Mouse (Mus musculus): ENCODE results near the gene Slc6a18. TPM values are rescaled to one million over a fixed set of nuclear protein-coding genes. Genes with fewer than 3 reads are reported as not detected.

Gene Slc6a18
- not detected in 2 replicates for polyA plus RNA-seq (2012; rRNA removed)

DNA sequence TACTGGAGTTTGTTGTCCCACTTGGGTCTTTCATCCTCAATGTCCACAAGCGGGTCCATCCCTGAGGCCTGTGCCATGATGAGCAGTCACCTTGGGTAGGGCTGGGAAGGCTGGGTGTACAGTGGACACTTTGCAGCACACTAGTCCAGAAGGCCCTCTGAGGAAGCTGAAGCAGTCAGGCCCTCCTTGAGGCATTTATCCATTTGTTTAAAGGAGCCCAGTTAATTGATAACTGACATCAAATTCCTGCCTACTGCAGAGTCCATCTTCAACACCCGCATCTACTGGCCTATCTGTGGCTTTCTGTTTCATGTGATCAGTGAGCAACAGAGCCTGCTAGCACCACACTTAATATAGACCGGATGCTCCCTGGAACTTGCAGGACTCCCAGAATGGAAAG, at the start of gene Slc6a18:
Gene Slc6a18, minus strand, starts transcription at position 171 of the 400 bp plus-strand sequence.
- no peak within 1 kb of the TSS for H3K4me3 ChIP-seq (replicated peaks; ENCODE audit: insufficient read depth, low read depth, low read length)
- 87% methylated on average over 3 of the region's 3 CpGs for WGBS
- H3K27me3 ChIP-seq (ENCODE audit: control insufficient read depth, insufficient read depth, low read length), result no peaks in the 10 kb centered on the region
- H3K4me1 ChIP-seq (ENCODE audit: control insufficient read depth, insufficient read depth, low read length), result no peaks in the 10 kb centered on the region
- DNase-seq, result no peak
- H3K27ac ChIP-seq (ENCODE audit: insufficient read depth, low read length), result no peak within 1 kb of the TSS
- no peak for TF ChIP-seq CTCF (IDR thresholded peaks at IDR 0.05; ENCODE audit: borderline replicate concordance, insufficient read depth, low read depth, low read length)
- no peak for TF ChIP-seq POLR2A (IDR thresholded peaks at IDR 0.05; ENCODE audit: borderline replicate concordance, insufficient read depth, low read length)

DNA sequence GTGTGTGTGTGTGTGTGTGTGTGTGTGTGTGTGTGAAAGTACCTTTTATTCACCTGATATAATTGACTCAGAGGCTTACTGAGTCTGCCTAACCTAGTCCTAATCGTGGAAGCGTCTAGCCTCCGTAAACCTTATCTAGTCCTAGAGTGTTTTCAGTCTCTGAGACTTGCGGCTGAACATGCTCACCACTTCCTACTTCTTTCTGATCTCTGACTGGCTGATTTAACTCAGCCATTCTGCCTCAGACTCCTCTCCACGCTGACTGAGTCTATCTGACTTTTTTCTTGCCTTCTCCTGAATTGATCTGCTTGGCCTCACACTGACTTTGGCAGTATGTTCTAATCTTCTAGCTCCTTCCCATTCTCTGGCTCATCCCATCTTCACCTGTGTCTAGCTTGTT, 47.5 kb upstream of the Slc6a18 start:
- no peak for DNase-seq

DNA sequence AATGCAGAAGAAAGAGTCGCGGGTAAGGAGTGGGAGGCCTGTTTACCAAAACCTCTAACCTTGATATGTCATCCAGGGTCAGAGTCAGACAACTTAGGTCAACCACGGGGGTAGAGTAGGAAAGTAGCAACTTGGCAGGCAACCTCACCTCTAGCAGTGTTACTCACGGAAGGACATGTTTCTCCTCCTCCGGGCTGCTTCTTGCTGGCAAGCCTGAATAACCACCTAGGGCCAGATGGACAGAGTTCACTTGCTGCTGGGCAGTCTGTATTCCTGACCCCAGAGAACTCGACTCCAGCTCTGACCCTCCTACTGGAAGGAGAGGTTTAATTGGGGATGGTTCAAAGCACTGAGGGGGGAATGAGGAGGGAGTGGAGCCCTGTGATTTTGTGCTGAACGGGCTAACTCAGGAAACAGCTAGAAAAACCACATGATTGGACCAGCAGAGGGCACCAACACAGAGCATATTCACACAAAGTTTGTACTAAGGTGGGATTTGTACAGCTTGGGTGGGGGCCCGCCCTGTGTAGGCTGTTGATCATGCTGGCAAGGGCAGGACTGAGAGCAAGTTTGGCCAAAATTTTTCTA, 45.4 kb upstream of the Slc6a18 start:
- WGBS, result 22% methylated on average over 8 of the region's 8 CpGs
- no peaks in the 10 kb centered on the region for H3K4me1 ChIP-seq (ENCODE audit: control insufficient read depth, insufficient read depth, low read length)
- DNase-seq, result no peak
- peak; percentile 40 for TF ChIP-seq CTCF (IDR thresholded peaks at IDR 0.05; ENCODE audit: borderline replicate concordance, insufficient read depth, low read depth, low read length)
- no peak for TF ChIP-seq POLR2A (IDR thresholded peaks at IDR 0.05; ENCODE audit: borderline replicate concordance, insufficient read depth, low read length)
- H3K27me3 ChIP-seq (ENCODE audit: control insufficient read depth, insufficient read depth, low read length), result no peaks in the 10 kb centered on the region
- no peak overlapping the region for H3K27ac ChIP-seq (ENCODE audit: insufficient read depth, low read length)
- H3K4me3 ChIP-seq (replicated peaks; ENCODE audit: insufficient read depth, low read depth, low read length), result no peak overlapping the region

More for the DNA sequence above, 47.5 kb upstream of the Slc6a18 start:
- Histone ChIP-seq H3K27ac (ENCODE audit: insufficient read depth, low read length) (no peak overlapping the region), H3K4me1 (ENCODE audit: control insufficient read depth, insufficient read depth, low read length) (no peaks in the 10 kb centered on the region), H3K4me3 (replicated peaks; ENCODE audit: insufficient read depth, low read depth, low read length) (no peak overlapping the region), H3K27me3 (ENCODE audit: control insufficient read depth, insufficient read depth, low read length) (no peaks in the 10 kb centered on the region)
- TF ChIP-seq CTCF (IDR thresholded peaks at IDR 0.05; ENCODE audit: borderline replicate concordance, insufficient read depth, low read depth, low read length) (no peak), POLR2A (IDR thresholded peaks at IDR 0.05; ENCODE audit: borderline replicate concordance, insufficient read depth, low read length) (no peak)
- 90% methylated on average over 5 of the region's 5 CpGs for WGBS

GRCm38 (mm10) chr13:73720241-73720640, 42.4 kb upstream of the Slc6a18 start:
- H3K27me3 ChIP-seq (ENCODE audit: control insufficient read depth, insufficient read depth, low read length), result no peaks in the 10 kb centered on the region
- 85% methylated on average over 4 of the region's 4 CpGs for WGBS
- no peak for TF ChIP-seq CTCF (IDR thresholded peaks at IDR 0.05; ENCODE audit: borderline replicate concordance, insufficient read depth, low read depth, low read length)
- TF ChIP-seq POLR2A (IDR thresholded peaks at IDR 0.05; ENCODE audit: borderline replicate concordance, insufficient read depth, low read length), result no peak
- no peak for DNase-seq
- H3K4me3 ChIP-seq (replicated peaks; ENCODE audit: insufficient read depth, low read depth, low read length), result no peak overlapping the region
- H3K27ac ChIP-seq (ENCODE audit: insufficient read depth, low read length), result no peak overlapping the region
- no peaks in the 10 kb centered on the region for H3K4me1 ChIP-seq (ENCODE audit: control insufficient read depth, insufficient read depth, low read length)

GRCm38 (mm10) chr13:73718225-73718624, 40.4 kb upstream of the Slc6a18 start:
- 4% methylated on average over 2 of the region's 2 CpGs for WGBS
- no peak overlapping the region for H3K4me3 ChIP-seq (replicated peaks; ENCODE audit: insufficient read depth, low read depth, low read length)
- TF ChIP-seq CTCF (IDR thresholded peaks at IDR 0.05; ENCODE audit: borderline replicate concordance, insufficient read depth, low read depth, low read length) (peak; percentile 66; the same call in 1 of the 2 replicates), POLR2A (IDR thresholded peaks at IDR 0.05; ENCODE audit: borderline replicate concordance, insufficient read depth, low read length) (no peak)
- DNase-seq, result peak; percentile 54 to 73
- no peak overlapping the region for H3K27ac ChIP-seq (ENCODE audit: insufficient read depth, low read length)
- no peaks in the 10 kb centered on the region for H3K27me3 ChIP-seq (ENCODE audit: control insufficient read depth, insufficient read depth, low read length)
- no peaks in the 10 kb centered on the region for H3K4me1 ChIP-seq (ENCODE audit: control insufficient read depth, insufficient read depth, low read length)

- no peak for TF ChIP-seq POLR2A (IDR thresholded peaks at IDR 0.05; ENCODE audit: borderline replicate concordance, insufficient read depth, low read length)
- TF ChIP-seq CTCF (IDR thresholded peaks at IDR 0.05; ENCODE audit: borderline replicate concordance, insufficient read depth, low read depth, low read length), result no peak
- Histone ChIP-seq H3K27me3 (ENCODE audit: control insufficient read depth, insufficient read depth, low read length) (no peaks in the 10 kb centered on the region), H3K4me3 (replicated peaks; ENCODE audit: insufficient read depth, low read depth, low read length) (no peak overlapping the region), H3K4me1 (ENCODE audit: control insufficient read depth, insufficient read depth, low read length) (no peaks in the 10 kb centered on the region), H3K27ac (ENCODE audit: insufficient read depth, low read length) (no peak overlapping the region)
- WGBS, result 73% methylated on average over 2 of the region's 2 CpGs
- no peak for DNase-seq
Observed at GRCm38 (mm10) chr13:73714020-73714419, 36.2 kb upstream of the Slc6a18 start.

GRCm38 (mm10) chr13:73713204-73713603, 35.4 kb upstream of the Slc6a18 start:
- 89% methylated on average over 4 of the region's 4 CpGs for WGBS
- Histone ChIP-seq H3K27me3 (ENCODE audit: control insufficient read depth, insufficient read depth, low read length) (no peaks in the 10 kb centered on the region), H3K4me3 (replicated peaks; ENCODE audit: insufficient read depth, low read depth, low read length) (no peak overlapping the region), H3K27ac (ENCODE audit: insufficient read depth, low read length) (no peak overlapping the region), H3K4me1 (ENCODE audit: control insufficient read depth, insufficient read depth, low read length) (no peaks in the 10 kb centered on the region)
- TF ChIP-seq CTCF (IDR thresholded peaks at IDR 0.05; ENCODE audit: borderline replicate concordance, insufficient read depth, low read depth, low read length) (no peak), POLR2A (IDR thresholded peaks at IDR 0.05; ENCODE audit: borderline replicate concordance, insufficient read depth, low read length) (no peak)
- DNase-seq, result no peak

DNA sequence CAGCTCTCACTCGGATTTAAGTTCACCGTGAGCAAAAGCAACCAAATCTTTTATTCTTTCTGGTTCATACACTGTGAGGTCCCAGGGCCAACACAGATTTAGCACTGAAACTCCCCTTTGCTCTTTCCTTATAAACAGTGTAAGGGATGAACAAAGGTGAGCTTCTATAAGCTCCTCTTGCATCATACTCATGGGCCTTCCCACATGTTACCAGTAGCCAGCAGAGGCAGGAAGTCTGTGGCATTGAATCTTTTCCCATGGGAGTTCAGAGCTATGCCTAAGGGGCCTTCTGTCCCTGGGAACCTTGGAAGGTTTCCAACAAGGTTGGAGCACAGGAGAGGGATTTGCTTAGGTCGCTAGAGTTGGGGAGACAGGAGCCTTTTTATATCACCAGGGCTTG, 34.4 kb upstream of the Slc6a18 start:
- no peaks in the 10 kb centered on the region for H3K27me3 ChIP-seq (ENCODE audit: control insufficient read depth, insufficient read depth, low read length)
- H3K27ac ChIP-seq (ENCODE audit: insufficient read depth, low read length), result no peak overlapping the region
- no peak overlapping the region for H3K4me3 ChIP-seq (replicated peaks; ENCODE audit: insufficient read depth, low read depth, low read length)
- TF ChIP-seq POLR2A (IDR thresholded peaks at IDR 0.05; ENCODE audit: borderline replicate concordance, insufficient read depth, low read length), result no peak
- TF ChIP-seq CTCF (IDR thresholded peaks at IDR 0.05; ENCODE audit: borderline replicate concordance, insufficient read depth, low read depth, low read length), result no peak
- no peak for DNase-seq
- H3K4me1 ChIP-seq (ENCODE audit: control insufficient read depth, insufficient read depth, low read length), result no peaks in the 10 kb centered on the region
- WGBS, result 74% methylated on average over 3 of the region's 3 CpGs
